Comparison of ENCODE assay signal across 3 mouse cellular contexts in genomic region chr13:70879971-70880370, GRCm38 (mm10). TPM values are rescaled to one million over a fixed set of nuclear protein-coding genes. Genes with fewer than 3 reads are reported as not detected.
"Had no signal": no experiment of that assay in that cellular context is flagged by ENCODE, and none has a peak within 500 bp of the region (broad histone marks: within the 10 kb centered on the region; RNA-seq: fewer than 3 reads in every experiment).

No protein-coding gene starts in this region.

RNA-seq across cellular contexts. Expression of gene Adamts16, which starts 38.4 kb away (rescaled TPM):
- total RNA-seq: megakaryocyte, adult 5-6 weeks; megakaryocyte-erythroid progenitor cell, adult 5-6 weeks had no signal
- polyA plus RNA-seq: small intestine, adult 2 months had no signal
